ENCODE assay signal across 7 mouse cellular contexts in the genomic region with DNA sequence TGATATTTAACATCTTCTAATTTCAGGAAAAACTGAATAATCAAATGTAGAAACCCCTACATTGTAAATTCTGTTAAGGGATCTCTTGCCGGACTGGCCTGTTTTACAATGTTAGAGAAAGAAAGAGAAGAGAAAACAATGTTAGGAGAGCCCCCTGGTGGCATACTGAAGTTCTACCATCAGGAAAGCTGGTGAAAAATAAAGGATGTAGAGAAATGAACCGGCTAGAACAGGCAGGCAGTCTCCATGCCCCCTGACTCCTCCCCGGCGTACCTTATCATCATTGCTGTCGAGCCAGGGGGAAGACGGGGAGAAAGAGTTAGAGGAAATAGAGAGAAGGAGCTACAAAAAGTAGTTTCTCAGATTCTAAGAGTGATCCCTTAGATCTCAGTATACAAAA. TPM values are rescaled to one million over a fixed set of nuclear protein-coding genes. Genes with fewer than 3 reads are reported as not detected.
A peak's percentile ranks its signal among the peaks of the same experiment; 100 is the strongest.
DNase-seq lines count a peak whose midpoint lies in the region; ATAC-seq lines count a peak whose summit lies in the region.

No protein-coding gene starts in this region.

- H3K9ac ChIP-seq in midbrain, embryonic 16.5 days (ENCODE audit: low read depth, low read length): no peak overlapping the region

- H3K9me3 ChIP-seq in midbrain, embryonic 10.5 days (replicated peaks): no peaks in the 10 kb centered on the region
- no peaks in the 10 kb centered on the region for H3K9me3 ChIP-seq in midbrain, embryonic 16.5 days (replicated peaks; ENCODE audit: control insufficient read depth, low read length, poor library complexity, severe bottlenecking)

- no peak overlapping the region for H3K4me2 ChIP-seq in midbrain, embryonic 16.5 days (ENCODE audit: low read length)

- no peaks in the 10 kb centered on the region for H3K36me3 ChIP-seq in midbrain, embryonic 10.5 days
- no peaks in the 10 kb centered on the region for H3K36me3 ChIP-seq in midbrain, embryonic 16.5 days (ENCODE audit: control insufficient read depth, insufficient read depth, low read length)

- peaks cover 11% of the 10 kb centered on the region for H3K4me1 ChIP-seq in midbrain, embryonic 10.5 days
- H3K4me1 ChIP-seq in midbrain, embryonic 16.5 days (ENCODE audit: control insufficient read depth, insufficient read depth, low read length): peaks cover 2% of the 10 kb centered on the region; the same call in 1 of the 2 replicates

- peaks cover 94% of the 10 kb centered on the region for H3K27me3 ChIP-seq in midbrain, embryonic 10.5 days (ENCODE audit: low read depth, poor library complexity, severe bottlenecking)
- H3K27me3 ChIP-seq in midbrain, embryonic 16.5 days (ENCODE audit: control insufficient read depth, insufficient read depth, low read depth, low read length): peaks cover 49% of the 10 kb centered on the region

- ATAC-seq in midbrain, embryonic 16.5 days: no peak

- WGBS in midbrain, embryonic 10.5 days: 21% methylated on average over 6 of the region's 6 CpGs
- 8% methylated on average over 6 of the region's 6 CpGs for WGBS in midbrain, embryonic 16.5 days

- intact Hi-C loops in left cerebral cortex, postnatal 36 days (cut with DNase I): loop anchor here (10.0 kb wide), 1 partner anchor 458 kb away; no protein-coding TSS in a partner anchor

- no peak overlapping the region for H3K27ac ChIP-seq in midbrain, embryonic 10.5 days (replicated peaks)
- H3K27ac ChIP-seq in midbrain, embryonic 16.5 days (ENCODE audit: low read length): no peak overlapping the region

- H3K4me3 ChIP-seq in midbrain, embryonic 10.5 days: no peak overlapping the region
- H3K4me3 ChIP-seq in midbrain, embryonic 16.5 days (ENCODE audit: low read depth, low read length): no peak overlapping the region

- DNase-seq in midbrain, embryonic 10.5 days (ENCODE audit: low spot score): peak; percentile 36
- DNase-seq in Muller cell, postnatal 12 days (ENCODE audit: inconsistent ontology term): peak; percentile 53
- DNase-seq in cerebellum, adult 8-10 months: peak; percentile 20
- peak; percentile 68 for DNase-seq in heart, postnatal 4 days
- DNase-seq in left cerebral cortex, postnatal 36 days (ENCODE audit: low spot score in 2 of 2): peak; percentile 8 to 12
- DNase-seq in right cerebral cortex, postnatal 10 days (ENCODE audit: low spot score in 2 of 2): peak; percentile 44 to 68

RNA-seq across cellular contexts. Expression of a gene that starts 32.6 kb away (rescaled TPM):
- polyA plus RNA-seq in midbrain, embryonic 10.5 days (2016; fragmentation: Nextera tagmentation; extraction: Ambion mirVana): 1.8 and 2.3 TPM in 2 replicates
- 5.0 and 6.1 TPM in 2 replicates for polyA plus RNA-seq in midbrain, embryonic 16.5 days (2015; fragmentation: Nextera tagmentation; extraction: Ambion mirVana)
- 1 to 10 TPM in 1 of 2 experiments, under 1 TPM in 1; 0.72 to 1.2 TPM for total RNA-seq in heart, postnatal 4 days (2021)
- 10 to 100 TPM in 1 of 2 experiments, 1 to 10 TPM in 1; 4.1 to 11.0 TPM for total RNA-seq in left cerebral cortex, postnatal 36 days (2021)

RNA-seq across cellular contexts. Expression of a gene that starts 33.5 kb away (rescaled TPM):
- 0.66 and 1.8 TPM in 2 replicates for polyA plus RNA-seq in midbrain, embryonic 10.5 days (2016; fragmentation: Nextera tagmentation; extraction: Ambion mirVana)
- 0.85 and 2.1 TPM in 2 replicates for polyA plus RNA-seq in midbrain, embryonic 16.5 days (2015; fragmentation: Nextera tagmentation; extraction: Ambion mirVana)
- not detected for total RNA-seq in heart, postnatal 4 days (2021)
- total RNA-seq in left cerebral cortex, postnatal 36 days (2021): not detected

Comparison
In these comparisons a context has a peak if more than half of its experiments do, and no peak if none do; other contexts are left out.
1. DNase-seq: peak in every context shown above with its lines; median percentile 68 in heart, postnatal 4 days; 56 in right cerebral cortex, postnatal 10 days; 53 in Muller cell, postnatal 12 days; 36 in midbrain, embryonic 10.5 days; 20 in cerebellum, adult 8-10 months; 10 in left cerebral cortex, postnatal 36 days.